Mouse (Mus musculus) lung, adult 2 months (tissue): ENCODE data around the gene Dchs2.

Experiments
- CTCF ChIP-seq: fragments of 200-500 bp; IDR thresholded peaks from 2 replicates; pipeline ENCODE4 v1.5.1; 2011; ENCODE audit warnings: mild to moderate bottlenecking, low read length, control low read depth; ENCODE audit not compliant: insufficient read depth
- POLR2A ChIP-seq: fragments of 200-500 bp; IDR thresholded peaks from 2 replicates; pipeline ENCODE4 v1.6.1; 2011; ENCODE audit warnings: low read depth, mild to moderate bottlenecking, control low read depth, low read length, borderline replicate concordance; ENCODE audit errors: extremely low read depth

- TF ChIP-seq POLR2A: no peak
- TF ChIP-seq CTCF: peak; percentile 46
These were observed 159.2 kb downstream of the Dchs2 start for GRCm38 (mm10) chr3:83286975-83287405.
